Mouse (Mus musculus): ENCODE results near the gene Nr4a1. TPM values are rescaled to one million over a fixed set of nuclear protein-coding genes. Genes with fewer than 3 reads are reported as not detected.
A peak's percentile ranks its signal among the peaks of the same experiment; 100 is the strongest.

Gene Nr4a1
- polyA plus RNA-seq, 1 experiment from 2014 or later: 7.5 TPM

GRCm38 (mm10) chr15:101221298-101222104, 32.6 kb upstream of the Nr4a1 start:
- Histone ChIP-seq H3K36me3 (ENCODE audit: control insufficient read depth, insufficient read depth, low read length) (no peaks in the 10 kb centered on the region), H3K27ac (ENCODE audit: low read depth, low read length) (no peak overlapping the region), H3K4me1 (ENCODE audit: control insufficient read depth, insufficient read depth, low read length) (peaks cover 10% of the 10 kb centered on the region), H3K9ac (ENCODE audit: low read depth, low read length) (peak overlapping the region; percentile 56), H3K9me3 (replicated peaks; ENCODE audit: control insufficient read depth, low read length) (no peaks in the 10 kb centered on the region), H3K4me3 (ENCODE audit: low read depth, low read length) (peak overlapping the region; percentile 36), H3K27me3 (ENCODE audit: control insufficient read depth, insufficient read depth, low read length) (peaks cover 29% of the 10 kb centered on the region), H3K4me2 (peak overlapping the region; percentile 64)
- WGBS (ENCODE audit: insufficient replicate concordance): 2% methylated on average over 14 of the region's 14 CpGs
- ATAC-seq (replicated peaks; ENCODE audit: insufficient number of reproducible peaks, low FRiP score, low TSS enrichment): 0 out of 2 replicates have a peak, but pooled peaks have one; percentile 54

- Histone ChIP-seq H3K27ac (ENCODE audit: low read depth, low read length) (no peak overlapping the region), H3K4me1 (ENCODE audit: control insufficient read depth, insufficient read depth, low read length) (peaks cover 10% of the 10 kb centered on the region), H3K36me3 (ENCODE audit: control insufficient read depth, insufficient read depth, low read length) (no peaks in the 10 kb centered on the region), H3K9me3 (replicated peaks; ENCODE audit: control insufficient read depth, low read length) (no peaks in the 10 kb centered on the region), H3K9ac (ENCODE audit: low read depth, low read length) (no peak overlapping the region), H3K4me3 (ENCODE audit: low read depth, low read length) (no peak overlapping the region), H3K27me3 (ENCODE audit: control insufficient read depth, insufficient read depth, low read length) (peaks cover 29% of the 10 kb centered on the region), H3K4me2 (no peak overlapping the region)
- 43% methylated on average over 13 of the region's 13 CpGs for WGBS (ENCODE audit: insufficient replicate concordance)
- ATAC-seq (replicated peaks; ENCODE audit: insufficient number of reproducible peaks, low FRiP score, low TSS enrichment): no peak
Observed at GRCm38 (mm10) chr15:101222897-101223482, 31.1 kb upstream of the Nr4a1 start.

GRCm38 (mm10) chr15:101223596-101223995, 30.5 kb upstream of the Nr4a1 start:
- Histone ChIP-seq H3K36me3 (ENCODE audit: control insufficient read depth, insufficient read depth, low read length) (no peaks in the 10 kb centered on the region), H3K4me1 (ENCODE audit: control insufficient read depth, insufficient read depth, low read length) (peaks cover 16% of the 10 kb centered on the region), H3K27me3 (ENCODE audit: control insufficient read depth, insufficient read depth, low read length) (peaks cover 29% of the 10 kb centered on the region), H3K9me3 (replicated peaks; ENCODE audit: control insufficient read depth, low read length) (no peaks in the 10 kb centered on the region), H3K27ac (ENCODE audit: low read depth, low read length) (no peak overlapping the region), H3K4me3 (ENCODE audit: low read depth, low read length) (peak overlapping the region; percentile 80), H3K4me2 (peak overlapping the region; percentile 95), H3K9ac (ENCODE audit: low read depth, low read length) (peak overlapping the region; percentile 78; the same call in 1 of the 2 replicates)
- ATAC-seq (replicated peaks; ENCODE audit: insufficient number of reproducible peaks, low FRiP score, low TSS enrichment): no peak
- 3% methylated on average over 5 of the region's 5 CpGs for WGBS (ENCODE audit: insufficient replicate concordance)

- Histone ChIP-seq H3K4me2 (peak within 1 kb of the TSS; percentile 95), H3K9ac (ENCODE audit: low read depth, low read length) (peak within 1 kb of the TSS; percentile 78), H3K27ac (ENCODE audit: low read depth, low read length) (peak within 1 kb of the TSS; percentile 77), H3K4me1 (ENCODE audit: control insufficient read depth, insufficient read depth, low read length) (peaks cover 16% of the 10 kb centered on the region), H3K27me3 (ENCODE audit: control insufficient read depth, insufficient read depth, low read length) (peaks cover 29% of the 10 kb centered on the region), H3K4me3 (ENCODE audit: low read depth, low read length) (peak within 1 kb of the TSS; percentile 80), H3K36me3 (ENCODE audit: control insufficient read depth, insufficient read depth, low read length) (0 out of 2 replicates have a peak, but pooled peaks cover 3% of the 10 kb centered on the region), H3K9me3 (replicated peaks; ENCODE audit: control insufficient read depth, low read length) (no peaks in the 10 kb centered on the region)
- WGBS (ENCODE audit: insufficient replicate concordance): under 1% methylated on average over 62 of the region's 77 CpGs
- ATAC-seq (replicated peaks; ENCODE audit: insufficient number of reproducible peaks, low FRiP score, low TSS enrichment): peak; percentile 81
Observed at GRCm38 (mm10) chr15:101224006-101224906, 29.8 kb upstream of the Nr4a1 start, which contains the start of gene Grasp. Grasp (plus strand) TSS chr15:101224188.

GRCm38 (mm10) chr15:101224977-101225376, 29.1 kb upstream of the Nr4a1 start:
- H3K9ac ChIP-seq (ENCODE audit: low read depth, low read length): peak overlapping the region; percentile 78
- peaks cover 16% of the 10 kb centered on the region for H3K4me1 ChIP-seq (ENCODE audit: control insufficient read depth, insufficient read depth, low read length)
- no peaks in the 10 kb centered on the region for H3K9me3 ChIP-seq (replicated peaks; ENCODE audit: control insufficient read depth, low read length)
- 6% methylated on average over 14 of the region's 14 CpGs for WGBS (ENCODE audit: insufficient replicate concordance)
- H3K36me3 ChIP-seq (ENCODE audit: control insufficient read depth, insufficient read depth, low read length): 0 out of 2 replicates have a peak, but pooled peaks cover 3% of the 10 kb centered on the region
- peak overlapping the region; percentile 77; the same call in 1 of the 2 replicates for H3K27ac ChIP-seq (ENCODE audit: low read depth, low read length)
- peak overlapping the region; percentile 95 for H3K4me2 ChIP-seq
- H3K27me3 ChIP-seq (ENCODE audit: control insufficient read depth, insufficient read depth, low read length): peaks cover 29% of the 10 kb centered on the region
- peak overlapping the region; percentile 80 for H3K4me3 ChIP-seq (ENCODE audit: low read depth, low read length)
- ATAC-seq (replicated peaks; ENCODE audit: insufficient number of reproducible peaks, low FRiP score, low TSS enrichment): no peak

- Histone ChIP-seq H3K27me3 (ENCODE audit: control insufficient read depth, insufficient read depth, low read length) (peaks cover 25% of the 10 kb centered on the region), H3K4me3 (ENCODE audit: low read depth, low read length) (no peak overlapping the region), H3K9me3 (replicated peaks; ENCODE audit: control insufficient read depth, low read length) (no peaks in the 10 kb centered on the region), H3K36me3 (ENCODE audit: control insufficient read depth, insufficient read depth, low read length) (peaks cover 11% of the 10 kb centered on the region), H3K9ac (ENCODE audit: low read depth, low read length) (no peak overlapping the region), H3K27ac (ENCODE audit: low read depth, low read length) (peak overlapping the region; percentile 75), H3K4me2 (0 out of 2 replicates have a peak overlapping the region, but pooled peaks have one; percentile 27), H3K4me1 (ENCODE audit: control insufficient read depth, insufficient read depth, low read length) (peaks cover 6% of the 10 kb centered on the region)
- peak; percentile 53 for ATAC-seq (replicated peaks; ENCODE audit: insufficient number of reproducible peaks, low FRiP score, low TSS enrichment)
- 8% methylated on average over 7 of the region's 7 CpGs for WGBS (ENCODE audit: insufficient replicate concordance)
Observed at GRCm38 (mm10) chr15:101227971-101228370, 26.1 kb upstream of the Nr4a1 start.

- WGBS (ENCODE audit: insufficient replicate concordance): 84% methylated on average over 21 of the region's 21 CpGs
- no peak for ATAC-seq (replicated peaks; ENCODE audit: insufficient number of reproducible peaks, low FRiP score, low TSS enrichment)
- Histone ChIP-seq H3K4me3 (ENCODE audit: low read depth, low read length) (no peak overlapping the region), H3K4me1 (ENCODE audit: control insufficient read depth, insufficient read depth, low read length) (peaks cover 6% of the 10 kb centered on the region), H3K27ac (ENCODE audit: low read depth, low read length) (no peak overlapping the region), H3K9me3 (replicated peaks; ENCODE audit: control insufficient read depth, low read length) (no peaks in the 10 kb centered on the region), H3K9ac (ENCODE audit: low read depth, low read length) (no peak overlapping the region), H3K4me2 (no peak overlapping the region), H3K27me3 (ENCODE audit: control insufficient read depth, insufficient read depth, low read length) (peaks cover 15% of the 10 kb centered on the region; the same call in 1 of the 2 replicates), H3K36me3 (ENCODE audit: control insufficient read depth, insufficient read depth, low read length) (peaks cover 11% of the 10 kb centered on the region)
Observed at GRCm38 (mm10) chr15:101228866-101229590, 25.0 kb upstream of the Nr4a1 start.
